Mouse (Mus musculus) gastrocnemius, adult 18-20 months (tissue): ENCODE measurements around the gene Fgfr2. TPM values are rescaled to one million over a fixed set of nuclear protein-coding genes. Genes with fewer than 3 reads are reported as not detected.
A peak's percentile ranks its signal among the peaks of the same experiment; 100 is the strongest.

ENCODE experiments used
- DNase-seq: peaks from one replicate; pipeline ENCODE4 v3.0.0; 2021; ENCODE audit warnings: low spot score
- total RNA-seq, 2 experiments: library from RNA; stranded (reverse); gene quantifications; 2 replicates each; pipeline ENCODE4 v1.2.3; 2021

Gene Fgfr2
- total RNA-seq, 2 experiments from 2014 or later = 0.43 to 0.88 TPM

GRCm38 (mm10) chr7:132804951-132805350 is 318.2 kb downstream of the Fgfr2 start:
- no peak for DNase-seq

- no peak for DNase-seq
Observed at GRCm38 (mm10) chr7:132804461-132804860, 318.7 kb downstream of the Fgfr2 start.

GRCm38 (mm10) chr7:132803962-132804361 is 319.2 kb downstream of the Fgfr2 start:
- no peak for DNase-seq

GRCm38 (mm10) chr7:132803336-132803735 is 319.8 kb downstream of the Fgfr2 start:
- no peak for DNase-seq

GRCm38 (mm10) chr7:132802691-132803090 is 320.5 kb downstream of the Fgfr2 start:
- DNase-seq = no peak

- DNase-seq = no peak
Observed at GRCm38 (mm10) chr7:132802066-132802465, 321.1 kb downstream of the Fgfr2 start.

- DNase-seq = no peak
Observed at GRCm38 (mm10) chr7:132801509-132801908, 321.6 kb downstream of the Fgfr2 start.

- DNase-seq = no peak
Observed at GRCm38 (mm10) chr7:132800868-132801267, 322.3 kb downstream of the Fgfr2 start.

- no peak for DNase-seq
Observed at GRCm38 (mm10) chr7:132799119-132800016, 323.8 kb downstream of the Fgfr2 start.

- DNase-seq = no peak
Observed at GRCm38 (mm10) chr7:132795141-132795540, 328.0 kb downstream of the Fgfr2 start.

- no peak for DNase-seq
Observed at GRCm38 (mm10) chr7:132793467-132793866, 329.7 kb downstream of the Fgfr2 start.

- no peak for DNase-seq
Observed at GRCm38 (mm10) chr7:132790447-132791219, 332.5 kb downstream of the Fgfr2 start.

- DNase-seq = no peak
Observed at GRCm38 (mm10) chr7:132788826-132789225, 334.3 kb downstream of the Fgfr2 start.

GRCm38 (mm10) chr7:132787496-132788190 is 335.5 kb downstream of the Fgfr2 start:
- DNase-seq = no peak

- DNase-seq = no peak
Observed at GRCm38 (mm10) chr7:132787022-132787421, 336.1 kb downstream of the Fgfr2 start.

GRCm38 (mm10) chr7:132786522-132786921 is 336.6 kb downstream of the Fgfr2 start:
- no peak for DNase-seq

GRCm38 (mm10) chr7:132786011-132786410 is 337.1 kb downstream of the Fgfr2 start:
- DNase-seq = no peak

GRCm38 (mm10) chr7:132784101-132784500 is 339.0 kb downstream of the Fgfr2 start:
- no peak for DNase-seq

GRCm38 (mm10) chr7:132781850-132782249 is 341.3 kb downstream of the Fgfr2 start:
- peak; percentile 66 for DNase-seq

GRCm38 (mm10) chr7:132781130-132781814 is 341.9 kb downstream of the Fgfr2 start:
- DNase-seq = no peak

- DNase-seq = peak; percentile 62
Observed at GRCm38 (mm10) chr7:132780611-132781010, 342.5 kb downstream of the Fgfr2 start.
